Mouse (Mus musculus) heart, adult 8-10 months (tissue): Measurements from ENCODE around the gene Ppp4r1. TPM values are rescaled to one million over a fixed set of nuclear protein-coding genes. Genes with fewer than 3 reads are reported as not detected.

Experiments used
- DNase-seq: peaks from one replicate; pipeline ENCODE4 v3.0.0; 2022; ENCODE audit warnings: low spot score
- total RNA-seq, 4 experiments: library from RNA; stranded (reverse); gene quantifications; 2 replicates each; pipeline ENCODE4 v1.2.4; 2022

Gene Ppp4r1
- total RNA-seq, 4 experiments from 2014 or later = 33.2 to 39.5 (median 37.6) TPM

- DNase-seq = peak; percentile 90
Measured at GRCm38 (mm10) chr17:65771951-65772934, 10.1 kb upstream of the Ppp4r1 start, which contains the start of gene Rab31. Rab31 (minus strand) TSS chr17:65772752.

- no peak for DNase-seq
Measured at GRCm38 (mm10) chr17:65773617-65774016, 8.8 kb upstream of the Ppp4r1 start.

- no peak for DNase-seq
Measured at GRCm38 (mm10) chr17:65774439-65774838, 7.9 kb upstream of the Ppp4r1 start.

- no peak for DNase-seq
Measured at GRCm38 (mm10) chr17:65776228-65776627, 6.1 kb upstream of the Ppp4r1 start.

GRCm38 (mm10) chr17:65777461-65777860, 4.9 kb upstream of the Ppp4r1 start:
- no peak for DNase-seq

- no peak for DNase-seq
Measured at GRCm38 (mm10) chr17:65780970-65781369, 1.4 kb upstream of the Ppp4r1 start.

- peak; percentile 69 for DNase-seq
Measured at GRCm38 (mm10) chr17:65783182-65784161, 1.1 kb downstream of the Ppp4r1 start.

GRCm38 (mm10) chr17:65784610-65785140, 2.3 kb downstream of the Ppp4r1 start:
- DNase-seq = peak; percentile 48

GRCm38 (mm10) chr17:65785707-65786106, 3.3 kb downstream of the Ppp4r1 start:
- no peak for DNase-seq

GRCm38 (mm10) chr17:65786225-65786624, 3.9 kb downstream of the Ppp4r1 start:
- DNase-seq = no peak

GRCm38 (mm10) chr17:65787261-65787660, 4.9 kb downstream of the Ppp4r1 start:
- no peak for DNase-seq

GRCm38 (mm10) chr17:65788542-65789291, 6.3 kb downstream of the Ppp4r1 start:
- DNase-seq = peak; percentile 75

- DNase-seq = no peak
Measured at GRCm38 (mm10) chr17:65789576-65789975, 7.2 kb downstream of the Ppp4r1 start.

GRCm38 (mm10) chr17:65791161-65791560, 8.8 kb downstream of the Ppp4r1 start:
- no peak for DNase-seq

GRCm38 (mm10) chr17:65793307-65793930, 11.0 kb downstream of the Ppp4r1 start:
- DNase-seq = no peak

GRCm38 (mm10) chr17:65794096-65794850, 11.9 kb downstream of the Ppp4r1 start:
- no peak for DNase-seq

- DNase-seq = no peak
Measured at GRCm38 (mm10) chr17:65796056-65796455, 13.7 kb downstream of the Ppp4r1 start.

GRCm38 (mm10) chr17:65798446-65798845, 16.1 kb downstream of the Ppp4r1 start:
- DNase-seq = no peak

GRCm38 (mm10) chr17:65799353-65799752, 17.0 kb downstream of the Ppp4r1 start:
- DNase-seq = no peak

- DNase-seq = no peak
Measured at GRCm38 (mm10) chr17:65800451-65800850, 18.1 kb downstream of the Ppp4r1 start.
